Mouse (Mus musculus): ENCODE results near the gene Ptprn. TPM values are rescaled to one million over a fixed set of nuclear protein-coding genes. Genes with fewer than 3 reads are reported as not detected.

The Ptprn gene
- total and polyA plus RNA-seq, 3 experiments = not detected

GRCm38 (mm10) chr1:75289888-75290431 lies 25.7 kb upstream of the Ptprn start:
- no peak overlapping the region for H3K4me2 ChIP-seq (ENCODE audit: insufficient read depth, low read depth, poor library complexity, severe bottlenecking)
- no peak for TF ChIP-seq JUND (conservative IDR thresholded peaks at IDR 0.05; ENCODE audit: low read depth, low read length)
- no peak for TF ChIP-seq ZC3H11A (IDR thresholded peaks at IDR 0.05; ENCODE audit: low read depth, low read length)
- no peak for TF ChIP-seq CHD1 (IDR thresholded peaks at IDR 0.05; ENCODE audit: low read depth, low read length)
- no peak for TF ChIP-seq PAX5 (IDR thresholded peaks at IDR 0.05; ENCODE audit: low read length)
- TF ChIP-seq SIN3A (IDR thresholded peaks at IDR 0.05; ENCODE audit: low read length) = no peak
- TF ChIP-seq MAZ (IDR thresholded peaks at IDR 0.05; ENCODE audit: low read depth, low read length) = no peak
- no peak for TF ChIP-seq TCF12 (IDR thresholded peaks at IDR 0.05; ENCODE audit: low read depth, low read length)
- no peak for TF ChIP-seq ETS1 (conservative IDR thresholded peaks at IDR 0.05; ENCODE audit: low read depth, low read length)
- H3K36me3 ChIP-seq (replicated peaks in 1 of 2; ENCODE audit: control insufficient read depth in 1 of 2, insufficient read depth in 1 of 2, low read length in 1 of 2) = no peaks in the 10 kb centered on the region
- dilution Hi-C loops (cut with MboI; ENCODE audit: extremely low pct_ligation_motif_present, extremely low pct_unique_long_range_greater_than_20kb, low sequenced_read_pairs) = no loop called here
- DNase-seq (ENCODE audit: extremely low read depth) = no peak
- in situ Hi-C loops (cut with MboI; ENCODE audit: low pct_ligation_motif_present, low pct_unique_long_range_greater_than_20kb, low sequenced_read_pairs) = no loop called here
- H3K27me3 ChIP-seq (replicated peaks) = peaks cover 58% of the 10 kb centered on the region
- no peaks in the 10 kb centered on the region for H3K79me2 ChIP-seq (replicated peaks; ENCODE audit: control insufficient read depth, extremely low read depth, insufficient read depth, poor library complexity, severe bottlenecking)
- no peak overlapping the region for H3K4me3 ChIP-seq (replicated peaks in 1 of 3; ENCODE audit: low read depth in 2 of 3, low read length in 2 of 3, poor library complexity in 1 of 3)
- H3K9ac ChIP-seq (ENCODE audit: insufficient read depth, low read depth) = no peak overlapping the region
- no peak overlapping the region for H3K27ac ChIP-seq (ENCODE audit: insufficient read depth, low read depth)
- H3K4me1 ChIP-seq (ENCODE audit: control insufficient read depth in 1 of 2, insufficient read depth in 2 of 2) = 0 out of 4 replicates have a peak, but pooled peaks cover 0 to 4% of the 10 kb centered on the region in 2 experiments
- H3K9me3 ChIP-seq (replicated peaks; ENCODE audit: low read length) = peaks cover under 1% of the 10 kb centered on the region

GRCm38 (mm10) chr1:75289376-75289775 lies 25.1 kb upstream of the Ptprn start:
- H3K9me3 ChIP-seq (replicated peaks; ENCODE audit: low read length) = peaks cover 4% of the 10 kb centered on the region
- dilution Hi-C loops (cut with MboI; ENCODE audit: extremely low pct_ligation_motif_present, extremely low pct_unique_long_range_greater_than_20kb, low sequenced_read_pairs) = no loop called here
- H3K9ac ChIP-seq (ENCODE audit: insufficient read depth, low read depth) = no peak overlapping the region
- in situ Hi-C loops (cut with MboI; ENCODE audit: low pct_ligation_motif_present, low pct_unique_long_range_greater_than_20kb, low sequenced_read_pairs) = no loop called here
- peaks cover 64% of the 10 kb centered on the region for H3K27me3 ChIP-seq (replicated peaks)
- TF ChIP-seq E2F4 (IDR thresholded peaks at IDR 0.05; ENCODE audit: insufficient replicate concordance, low read depth, low read length) (no peak), PAX5 (IDR thresholded peaks at IDR 0.05; ENCODE audit: low read length) (no peak), UBTF (IDR thresholded peaks at IDR 0.05; ENCODE audit: low read depth, low read length) (no peak), ELF1 (IDR thresholded peaks at IDR 0.05; ENCODE audit: low read depth, low read length) (no peak), MYC (IDR thresholded peaks at IDR 0.05; ENCODE audit: low read depth, low read length) (no peak), CHD2 (IDR thresholded peaks at IDR 0.05; ENCODE audit: low read length) (no peak)
- no peak for DNase-seq (ENCODE audit: extremely low read depth)
- no peak overlapping the region for H3K4me3 ChIP-seq (replicated peaks in 1 of 3; ENCODE audit: low read depth in 2 of 3, low read length in 2 of 3, poor library complexity in 1 of 3)
- no peaks in the 10 kb centered on the region for H3K79me2 ChIP-seq (replicated peaks; ENCODE audit: control insufficient read depth, extremely low read depth, insufficient read depth, poor library complexity, severe bottlenecking)
- H3K4me1 ChIP-seq (ENCODE audit: control insufficient read depth in 1 of 2, insufficient read depth in 2 of 2) = 0 out of 4 replicates have a peak, but pooled peaks cover 0 to 4% of the 10 kb centered on the region in 2 experiments
- no peaks in the 10 kb centered on the region for H3K36me3 ChIP-seq (replicated peaks in 1 of 2; ENCODE audit: control insufficient read depth in 1 of 2, insufficient read depth in 1 of 2, low read length in 1 of 2)
- no peak overlapping the region for H3K27ac ChIP-seq (ENCODE audit: insufficient read depth, low read depth)
- no peak overlapping the region for H3K4me2 ChIP-seq (ENCODE audit: insufficient read depth, low read depth, poor library complexity, severe bottlenecking)

GRCm38 (mm10) chr1:75284911-75285310 lies 20.6 kb upstream of the Ptprn start:
- TF ChIP-seq BHLHE40 (IDR thresholded peaks at IDR 0.05; ENCODE audit: low read depth, low read length) = no peak
- no peak for TF ChIP-seq MEF2A (IDR thresholded peaks at IDR 0.05; ENCODE audit: borderline replicate concordance, low read depth, low read length)
- TF ChIP-seq MAZ (IDR thresholded peaks at IDR 0.05; ENCODE audit: low read depth, low read length) = no peak
- no peak for TF ChIP-seq MXI1 (IDR thresholded peaks at IDR 0.05; ENCODE audit: low read depth, low read length)
- no peak for TF ChIP-seq SMC3 (IDR thresholded peaks at IDR 0.05; ENCODE audit: low read depth, low read length)
- no peak for TF ChIP-seq USF1 (IDR thresholded peaks at IDR 0.05; ENCODE audit: low read depth, low read length)
- no peak for TF ChIP-seq CHD1 (IDR thresholded peaks at IDR 0.05; ENCODE audit: low read depth, low read length)
- TF ChIP-seq RAD21 (IDR thresholded peaks at IDR 0.05; ENCODE audit: low read depth, low read length) = no peak
- no peak for TF ChIP-seq ZNF384 (IDR thresholded peaks at IDR 0.05; ENCODE audit: low read depth, low read length)
- no peak for TF ChIP-seq ZKSCAN1 (IDR thresholded peaks at IDR 0.05; ENCODE audit: borderline replicate concordance, low read depth, low read length)
- TF ChIP-seq TCF12 (IDR thresholded peaks at IDR 0.05; ENCODE audit: low read depth, low read length) = no peak
- in situ Hi-C loops (cut with MboI; ENCODE audit: low pct_ligation_motif_present, low pct_unique_long_range_greater_than_20kb, low sequenced_read_pairs) = no loop called here

More at GRCm38 (mm10) chr1:75284911-75285310, 20.6 kb upstream of the Ptprn start:
- no peak for DNase-seq (ENCODE audit: extremely low read depth)
- Histone ChIP-seq H3K9ac (ENCODE audit: insufficient read depth, low read depth) (no peak overlapping the region), H3K27me3 (replicated peaks) (peaks cover 55% of the 10 kb centered on the region), H3K9me3 (replicated peaks; ENCODE audit: low read length) (peaks cover 26% of the 10 kb centered on the region), H3K27ac (ENCODE audit: insufficient read depth, low read depth) (no peak overlapping the region), H3K4me3 (replicated peaks in 1 of 3; ENCODE audit: low read depth in 2 of 3, low read length in 2 of 3, poor library complexity in 1 of 3) (no peak overlapping the region), H3K4me2 (ENCODE audit: insufficient read depth, low read depth, poor library complexity, severe bottlenecking) (no peak overlapping the region), H3K36me3 (replicated peaks in 1 of 2; ENCODE audit: control insufficient read depth in 1 of 2, insufficient read depth in 1 of 2, low read length in 1 of 2) (no peaks in the 10 kb centered on the region), H3K79me2 (replicated peaks; ENCODE audit: control insufficient read depth, extremely low read depth, insufficient read depth, poor library complexity, severe bottlenecking) (no peaks in the 10 kb centered on the region), H3K4me1 (ENCODE audit: control insufficient read depth in 1 of 2, insufficient read depth in 2 of 2) (no peaks in the 10 kb centered on the region)
- dilution Hi-C loops (cut with MboI; ENCODE audit: extremely low pct_ligation_motif_present, extremely low pct_unique_long_range_greater_than_20kb, low sequenced_read_pairs) = no loop called here
